In the genomic region with DNA sequence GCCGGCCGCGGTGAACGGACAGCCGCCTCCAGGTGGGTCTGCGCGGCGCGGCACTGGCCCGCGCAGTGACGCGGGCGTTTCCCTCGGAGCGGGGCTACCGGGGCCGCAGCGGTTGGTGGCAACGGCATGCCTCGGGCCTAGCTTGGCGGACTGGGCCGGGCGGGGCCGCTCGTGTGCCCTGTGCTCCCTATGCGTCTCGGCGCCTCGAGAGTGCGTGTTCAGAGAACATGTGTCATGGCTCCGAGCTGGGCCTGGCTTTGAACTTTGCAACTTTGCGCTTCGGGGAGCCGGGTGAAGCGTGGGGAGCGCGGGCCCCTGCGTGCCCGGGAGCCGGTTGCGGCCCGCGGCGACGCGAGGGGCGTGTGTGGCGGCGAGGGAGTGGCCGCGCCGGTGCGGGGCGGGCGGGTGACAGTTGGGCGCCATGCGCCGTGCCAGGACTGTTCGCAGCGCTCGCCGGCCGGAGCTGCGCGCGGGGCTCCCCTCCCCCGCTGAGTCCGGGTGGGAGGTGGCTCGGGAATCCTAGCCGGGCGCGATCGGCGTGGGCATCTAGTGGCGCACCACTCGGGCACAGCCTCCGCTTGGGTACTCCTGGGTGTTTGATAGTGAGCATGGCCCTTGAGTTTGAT, we compare ENCODE assay signal across 8 mouse cellular contexts. TPM values are rescaled to one million over a fixed set of nuclear protein-coding genes. Genes with fewer than 3 reads are reported as not detected.
A peak's percentile ranks its signal among the peaks of the same experiment; 100 is the strongest.
DNase-seq lines count a peak whose midpoint lies in the region; ATAC-seq and TF ChIP-seq lines count a peak whose summit lies in the region.

No protein-coding gene starts in this region.

- H3K27me3 ChIP-seq in E14TG2a.4 (ENCODE audit: insufficient read depth, low read length), result no peaks in the 10 kb centered on the region
- no peaks in the 10 kb centered on the region for H3K27me3 ChIP-seq in forebrain, embryonic 12.5 days
- H3K27me3 ChIP-seq in heart, embryonic 16.5 days (ENCODE audit: control insufficient read depth, insufficient read depth, low read length), result no peaks in the 10 kb centered on the region
- H3K27me3 ChIP-seq in neural tube, embryonic 12.5 days (replicated peaks), result no peaks in the 10 kb centered on the region
- no peaks in the 10 kb centered on the region for H3K27me3 ChIP-seq in stomach, embryonic 16.5 days (ENCODE audit: control insufficient read depth, insufficient read depth, low read length)

- peak; percentile 53 for DNase-seq in c-Kit-positive CD71-positive TER-119-positive erythroid progenitor cells, embryonic 14.5 days (ENCODE audit: low spot score)
- peak; percentile 66 to 86 for DNase-seq in kidney, postnatal 25 days
- DNase-seq in lung, adult 18-20 months, result peak; percentile 78

- peak; percentile 60 for ATAC-seq in forebrain, embryonic 12.5 days (ENCODE audit: low FRiP score)
- ATAC-seq in heart, embryonic 16.5 days (replicated peaks; ENCODE audit: extremely low read depth, insufficient read depth, low FRiP score), result peak; percentile 57
- peak; percentile 69 for ATAC-seq in neural tube, embryonic 12.5 days (ENCODE audit: low FRiP score, low read depth)
- ATAC-seq in stomach, embryonic 16.5 days (ENCODE audit: insufficient read depth, low FRiP score), result peak; percentile 75

- H3K4me2 ChIP-seq in forebrain, embryonic 12.5 days, result peak overlapping the region; percentile 82
- H3K4me2 ChIP-seq in heart, embryonic 16.5 days (ENCODE audit: low read depth, low read length), result peak overlapping the region; percentile 70
- H3K4me2 ChIP-seq in neural tube, embryonic 12.5 days (replicated peaks), result peak overlapping the region; percentile 91
- peak overlapping the region; percentile 91 for H3K4me2 ChIP-seq in stomach, embryonic 16.5 days (ENCODE audit: low read depth, low read length)

- H3K36me3 ChIP-seq in E14TG2a.4 (ENCODE audit: insufficient read depth, low read length), result peaks cover 10% of the 10 kb centered on the region; the same call in 1 of the 2 replicates
- H3K36me3 ChIP-seq in forebrain, embryonic 12.5 days (replicated peaks), result no peaks in the 10 kb centered on the region
- H3K36me3 ChIP-seq in heart, embryonic 16.5 days (ENCODE audit: control insufficient read depth, insufficient read depth), result no peaks in the 10 kb centered on the region
- no peaks in the 10 kb centered on the region for H3K36me3 ChIP-seq in neural tube, embryonic 12.5 days
- H3K36me3 ChIP-seq in stomach, embryonic 16.5 days (ENCODE audit: control insufficient read depth, insufficient read depth, low read length), result no peaks in the 10 kb centered on the region

- TF ChIP-seq CTCF in E14TG2a.4 (conservative IDR thresholded peaks at IDR 0.05; ENCODE audit: low read length), result no peak

- WGBS in forebrain, embryonic 12.5 days, result under 1% methylated on average over 74 of the region's 78 CpGs
- WGBS in heart, embryonic 16.5 days, result under 1% methylated on average over 75 of the region's 78 CpGs
- WGBS in neural tube, embryonic 12.5 days, result under 1% methylated on average over 78 of the region's 78 CpGs
- under 1% methylated on average over 76 of the region's 78 CpGs for WGBS in stomach, embryonic 16.5 days

- H3K9me3 ChIP-seq in E14TG2a.4 (ENCODE audit: low read length), result no peaks in the 10 kb centered on the region
- H3K9me3 ChIP-seq in forebrain, embryonic 12.5 days, result no peaks in the 10 kb centered on the region
- no peaks in the 10 kb centered on the region for H3K9me3 ChIP-seq in heart, embryonic 16.5 days (replicated peaks; ENCODE audit: control insufficient read depth, low read length)
- H3K9me3 ChIP-seq in neural tube, embryonic 12.5 days, result no peaks in the 10 kb centered on the region
- no peaks in the 10 kb centered on the region for H3K9me3 ChIP-seq in stomach, embryonic 16.5 days (replicated peaks; ENCODE audit: control insufficient read depth, low read length)

- H3K27ac ChIP-seq in forebrain, embryonic 12.5 days, result peak overlapping the region; percentile 91
- peak overlapping the region; percentile 88 for H3K27ac ChIP-seq in heart, embryonic 16.5 days (ENCODE audit: low read length)
- H3K27ac ChIP-seq in neural tube, embryonic 12.5 days, result peak overlapping the region; percentile 77
- H3K27ac ChIP-seq in stomach, embryonic 16.5 days (ENCODE audit: low read length), result peak overlapping the region; percentile 91

- H3K4me3 ChIP-seq in E14TG2a.4 (replicated peaks; ENCODE audit: low read length), result peak overlapping the region; percentile 96
- peak overlapping the region; percentile 95 for H3K4me3 ChIP-seq in forebrain, embryonic 12.5 days (replicated peaks)
- H3K4me3 ChIP-seq in heart, embryonic 16.5 days (ENCODE audit: low read length), result peak overlapping the region; percentile 85
- H3K4me3 ChIP-seq in neural tube, embryonic 12.5 days, result peak overlapping the region; percentile 97
- peak overlapping the region; percentile 97 for H3K4me3 ChIP-seq in stomach, embryonic 16.5 days (replicated peaks; ENCODE audit: low read length)

- peaks cover 67% of the 10 kb centered on the region for H3K4me1 ChIP-seq in E14TG2a.4 (replicated peaks; ENCODE audit: low read depth, low read length)
- peaks cover 25% of the 10 kb centered on the region for H3K4me1 ChIP-seq in forebrain, embryonic 12.5 days
- peaks cover 20% of the 10 kb centered on the region for H3K4me1 ChIP-seq in heart, embryonic 16.5 days (ENCODE audit: control insufficient read depth, insufficient read depth, low read length)
- H3K4me1 ChIP-seq in neural tube, embryonic 12.5 days, result peaks cover 22% of the 10 kb centered on the region
- H3K4me1 ChIP-seq in stomach, embryonic 16.5 days (ENCODE audit: control insufficient read depth, insufficient read depth, low read length), result peaks cover 29% of the 10 kb centered on the region

- peak overlapping the region; percentile 96 for H3K9ac ChIP-seq in forebrain, embryonic 12.5 days
- H3K9ac ChIP-seq in heart, embryonic 16.5 days (ENCODE audit: low read length), result peak overlapping the region; percentile 92
- H3K9ac ChIP-seq in neural tube, embryonic 12.5 days, result peak overlapping the region; percentile 98
- H3K9ac ChIP-seq in stomach, embryonic 16.5 days (ENCODE audit: low read length), result peak overlapping the region; percentile 98

RNA-seq across cellular contexts. Expression of a gene that starts 0.8 kb away (rescaled TPM):
- 16.0 and 17.9 TPM in 2 replicates for polyA plus RNA-seq in forebrain, embryonic 12.5 days (2016; fragmentation: Nextera tagmentation; extraction: Ambion mirVana)
- polyA plus RNA-seq in heart, embryonic 16.5 days (2015; fragmentation: Nextera tagmentation; extraction: Ambion mirVana), result 12.1 and 12.9 TPM in 2 replicates
- 19.9 and 21.3 TPM in 2 replicates for polyA plus RNA-seq in neural tube, embryonic 12.5 days (2016; fragmentation: Nextera tagmentation; extraction: Ambion mirVana)
- 21.8 and 22.9 TPM in 2 replicates for polyA plus RNA-seq in stomach, embryonic 16.5 days (2015; fragmentation: Nextera tagmentation; extraction: Ambion mirVana)

Comparison
In these comparisons a context has a peak if more than half of its experiments do, and no peak if none do; other contexts are left out.
1. Peak in every context shown above with its lines: DNase-seq, ATAC-seq, H3K4me3 ChIP-seq and H3K27ac ChIP-seq.